ENCODE assay signal across 20 mouse cellular contexts in the genomic region with DNA sequence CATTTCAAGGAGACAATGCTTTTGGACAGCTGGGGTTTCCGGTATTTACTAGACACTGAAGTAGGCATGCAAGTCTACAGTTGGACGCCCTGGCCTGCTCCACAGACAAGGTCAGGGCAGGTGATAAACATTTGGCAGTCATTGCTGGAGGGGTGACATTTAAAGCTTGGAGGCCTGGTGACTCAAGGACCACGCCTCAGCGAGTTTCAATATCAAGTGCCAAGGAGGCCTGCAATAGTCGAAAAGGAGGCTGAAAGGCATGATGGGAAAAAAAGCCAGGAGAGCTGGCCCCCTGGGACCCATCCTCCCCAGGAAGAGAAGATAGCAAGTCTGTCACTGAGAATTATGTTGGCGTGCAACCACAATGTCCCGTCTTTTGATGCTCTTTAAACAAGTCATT. TPM values are rescaled to one million over a fixed set of nuclear protein-coding genes. Genes with fewer than 3 reads are reported as not detected.
DNase-seq lines count a peak whose midpoint lies in the region; ATAC-seq and TF ChIP-seq lines count a peak whose summit lies in the region.
"Had no signal": no experiment of that assay in that cellular context is flagged by ENCODE, and none has a peak within 500 bp of the region (broad histone marks: within the 10 kb centered on the region; RNA-seq: fewer than 3 reads in every experiment).

No protein-coding gene starts in this region.

- H3K4me1 ChIP-seq in heart, embryonic 12.5 days (replicated peaks) = peaks cover 7% of the 10 kb centered on the region
- peaks cover 9% of the 10 kb centered on the region for H3K4me1 ChIP-seq in ES-Bruce4 (ENCODE audit: control insufficient read depth, insufficient read depth, low read length)
- 0 out of 2 replicates have a peak, but pooled peaks cover 2% of the 10 kb centered on the region for H3K4me1 ChIP-seq in midbrain, embryonic 15.5 days
- H3K4me1 ChIP-seq: limb, embryonic 12.5 days had no signal

- intact Hi-C loops in heart, postnatal 36 days (cut with DNase I) = no loop called here

- peak; percentile 74 to 85 for DNase-seq in adrenal gland, adult (ENCODE audit: inconsistent age in 2 of 2, low spot score in 1 of 2)
- DNase-seq in adrenal gland, postnatal 4 days (ENCODE audit: low spot score in 2 of 2) = no peak
- peak; percentile 35 to 41 for DNase-seq in heart, adult 18-20 months
- DNase-seq in heart, postnatal 36 days = peak; percentile 10 to 12
- no peak for DNase-seq in embryo, embryonic 10 days (ENCODE audit: low spot score)
- DNase-seq: cerebellum, adult 11 months; liver, embryonic 13.5 days; thymus, postnatal 36 days had no signal

- H3K9me3 ChIP-seq in heart, embryonic 12.5 days (replicated peaks) = no peaks in the 10 kb centered on the region
- H3K9me3 ChIP-seq in ES-Bruce4 (replicated peaks; ENCODE audit: control insufficient read depth, insufficient read depth, low read length, poor library complexity, severe bottlenecking) = no peaks in the 10 kb centered on the region
- no peaks in the 10 kb centered on the region for H3K9me3 ChIP-seq in midbrain, embryonic 15.5 days
- H3K9me3 ChIP-seq: embryonic facial prominence, embryonic 10.5 days; limb, embryonic 12.5 days; liver, embryonic 13.5 days; lung, embryonic 15.5 days had no signal

- no peak overlapping the region for H3K27ac ChIP-seq in heart, embryonic 12.5 days (ENCODE audit: poor library complexity, severe bottlenecking)
- H3K27ac ChIP-seq in ES-Bruce4 (ENCODE audit: insufficient read depth, low read length) = peak overlapping the region; percentile 32
- H3K27ac ChIP-seq in midbrain, embryonic 15.5 days = no peak overlapping the region
- H3K27ac ChIP-seq: hindbrain, embryonic 14.5 days; limb, embryonic 12.5 days; liver, embryonic 13.5 days; lung, embryonic 15.5 days; macrophage had no signal

- H3K4me2 ChIP-seq in heart, embryonic 12.5 days = no peak overlapping the region
- H3K4me2 ChIP-seq in midbrain, embryonic 15.5 days = no peak overlapping the region
- H3K4me2 ChIP-seq: hindbrain, embryonic 14.5 days; limb, embryonic 12.5 days; liver, embryonic 13.5 days; lung, embryonic 15.5 days; midbrain, embryonic 11.5 days had no signal

- WGBS in heart, embryonic 12.5 days = 77% methylated on average over 7 of the region's 7 CpGs
- WGBS in midbrain, embryonic 15.5 days = 77% methylated on average over 7 of the region's 7 CpGs

- no peak for TF ChIP-seq POLR2A in ES-Bruce4 (IDR thresholded peaks at IDR 0.05; ENCODE audit: insufficient read depth, low read length)

- no peak for ATAC-seq in heart, embryonic 12.5 days (ENCODE audit: insufficient number of reproducible peaks, low FRiP score)
- ATAC-seq in midbrain, embryonic 15.5 days (replicated peaks) = no peak
- ATAC-seq: CD4-positive, CD25-positive, alpha-beta regulatory T cell, adult 4 months; forebrain, embryonic 14.5 days; intestine, postnatal 0 days had no signal

- no peak for TF ChIP-seq CTCF in ES-Bruce4 (IDR thresholded peaks at IDR 0.05; ENCODE audit: low read depth, low read length)

- H3K27me3 ChIP-seq in heart, embryonic 12.5 days (replicated peaks) = 0 out of 2 replicates have a peak, but pooled peaks cover 7% of the 10 kb centered on the region
- H3K27me3 ChIP-seq in ES-Bruce4 (ENCODE audit: control insufficient read depth, insufficient read depth, low read length, poor library complexity, severe bottlenecking) = no peaks in the 10 kb centered on the region
- no peaks in the 10 kb centered on the region for H3K27me3 ChIP-seq in midbrain, embryonic 15.5 days (replicated peaks)
- H3K27me3 ChIP-seq: limb, embryonic 12.5 days; liver, embryonic 13.5 days; lung, embryonic 15.5 days had no signal

- peak; percentile 86; the same call in 1 of the 2 replicates for TF ChIP-seq EP300 in ES-Bruce4 (IDR thresholded peaks at IDR 0.05; ENCODE audit: insufficient read depth, low read depth, low read length)

- no peaks in the 10 kb centered on the region for H3K36me3 ChIP-seq in heart, embryonic 12.5 days
- no peaks in the 10 kb centered on the region for H3K36me3 ChIP-seq in ES-Bruce4 (ENCODE audit: control insufficient read depth, insufficient read depth, low read length, poor library complexity, severe bottlenecking)
- H3K36me3 ChIP-seq in midbrain, embryonic 15.5 days (replicated peaks) = no peaks in the 10 kb centered on the region
- H3K36me3 ChIP-seq: embryonic facial prominence, embryonic 10.5 days; limb, embryonic 12.5 days; liver, embryonic 13.5 days; lung, embryonic 15.5 days had no signal

- H3K4me3 ChIP-seq in heart, embryonic 12.5 days = no peak overlapping the region
- H3K4me3 ChIP-seq in ES-Bruce4 (ENCODE audit: low read depth, low read length) = no peak overlapping the region
- H3K4me3 ChIP-seq in midbrain, embryonic 15.5 days = no peak overlapping the region
- H3K4me3 ChIP-seq: embryonic facial prominence, embryonic 10.5 days; limb, embryonic 12.5 days; liver, embryonic 13.5 days; lung, embryonic 15.5 days had no signal

- no peak overlapping the region for H3K9ac ChIP-seq in heart, embryonic 12.5 days
- H3K9ac ChIP-seq in ES-Bruce4 (ENCODE audit: low read depth, poor library complexity, severe bottlenecking) = no peak overlapping the region
- H3K9ac ChIP-seq in midbrain, embryonic 15.5 days = no peak overlapping the region
- H3K9ac ChIP-seq: hindbrain, embryonic 14.5 days; limb, embryonic 12.5 days; liver, embryonic 13.5 days; lung, embryonic 15.5 days had no signal

RNA-seq across cellular contexts. Expression of a gene that starts 26.5 kb away (rescaled TPM):
- 100 to 1,000 TPM in 1 of 2 experiments, 10 to 100 TPM in 1; 93.9 to 109 TPM for total RNA-seq in adrenal gland, postnatal 4 days (2021)
- 10 to 100 TPM; 52.4 to 56.4 TPM for total RNA-seq in heart, adult 18-20 months (2021)
- 90.9 and 92.6 TPM in 2 replicates for polyA plus RNA-seq in heart, embryonic 12.5 days (2016; fragmentation: Nextera tagmentation; extraction: Ambion mirVana)
- 260 and 284 TPM in 2 replicates for polyA plus RNA-seq in ES-Bruce4 (2011; ENCODE audit: insufficient read depth, insufficient read length, low read depth, missing spikeins)
- 10 to 100 TPM; 49.3 to 63.5 TPM for total RNA-seq in heart, postnatal 36 days (2021)
- polyA plus RNA-seq in midbrain, embryonic 15.5 days (2015; fragmentation: Nextera tagmentation; extraction: Ambion mirVana) = 113 and 120 TPM in 2 replicates

RNA-seq across cellular contexts. Expression of a gene that starts 43.3 kb away (rescaled TPM):
- 10 to 100 TPM; 31.3 to 34.0 TPM for total RNA-seq in adrenal gland, postnatal 4 days (2021)
- total RNA-seq in heart, adult 18-20 months (2021) = 10 to 100 TPM; 13.0 to 14.5 TPM
- 28.1 and 29.3 TPM in 2 replicates for polyA plus RNA-seq in heart, embryonic 12.5 days (2016; fragmentation: Nextera tagmentation; extraction: Ambion mirVana)
- polyA plus RNA-seq in ES-Bruce4 (2011; ENCODE audit: insufficient read depth, insufficient read length, low read depth, missing spikeins) = 101 and 114 TPM in 2 replicates
- 10 to 100 TPM; 13.3 to 15.5 TPM for total RNA-seq in heart, postnatal 36 days (2021)
- 46.4 and 47.1 TPM in 2 replicates for polyA plus RNA-seq in midbrain, embryonic 15.5 days (2015; fragmentation: Nextera tagmentation; extraction: Ambion mirVana)

RNA-seq across cellular contexts. Expression of a gene that starts 59.2 kb away (rescaled TPM):
- total RNA-seq in adrenal gland, postnatal 4 days (2021) = 1 to 10 TPM; 4.1 to 5.8 TPM
- under 1 TPM; 0.20 to 0.28 TPM for total RNA-seq in heart, adult 18-20 months (2021)
- 0.31 and 0.39 TPM in 2 replicates for polyA plus RNA-seq in heart, embryonic 12.5 days (2016; fragmentation: Nextera tagmentation; extraction: Ambion mirVana)
- polyA plus RNA-seq in ES-Bruce4 (2011; ENCODE audit: insufficient read depth, insufficient read length, low read depth, missing spikeins) = 12.7 and 13.9 TPM in 2 replicates
- 1 to 10 TPM in 1 of 2 experiments, under 1 TPM in 1; 0.69 to 1.5 TPM for total RNA-seq in heart, postnatal 36 days (2021)
- polyA plus RNA-seq in midbrain, embryonic 15.5 days (2015; fragmentation: Nextera tagmentation; extraction: Ambion mirVana) = 0.43 and 0.74 TPM in 2 replicates

Comparison
In these comparisons a context has a peak if more than half of its experiments do, and no peak if none do; other contexts are left out.
1. DNase-seq: peak in adrenal gland, adult (2 of 2), heart, adult 18-20 months (2 of 2) and heart, postnatal 36 days (2 of 2); none in adrenal gland, postnatal 4 days (0 of 2) and embryo, embryonic 10 days (single experiment).